Mouse (Mus musculus) heart, postnatal 0 days (tissue): ENCODE measurements around the gene Kcna7. TPM values are rescaled to one million over a fixed set of nuclear protein-coding genes. Genes with fewer than 3 reads are reported as not detected.

Experiments used
- ATAC-seq: fragments of 200-750 bp; cut with Nextera tagmentation; 2 replicates; pipeline ENCODE4 v1.8.0; 2017; ENCODE audit warnings: low read depth, moderate number of reproducible peaks, moderate library complexity; ENCODE audit not compliant: insufficient read depth
- DNase-seq: peaks from one replicate; pipeline ENCODE4 v3.0.0-alpha.2; 2016; ENCODE audit warnings: low spot score
- H3K27ac ChIP-seq: fragments of 300-500 bp; sonication (generic); 2 replicates; pipeline ENCODE4 v1.5.1; 2014; ENCODE audit warnings: low read depth, mild to moderate bottlenecking
- H3K27me3 ChIP-seq: fragments of 300-500 bp; sonication (generic); 2 replicates; pipeline ENCODE4 v1.6.1; 2014; ENCODE audit warnings: low read length, mixed read lengths; ENCODE audit not compliant: control insufficient read depth, insufficient read depth
- H3K36me3 ChIP-seq: fragments of 300-500 bp; sonication (generic); replicated peaks from 2 replicates; pipeline ENCODE4 v1.6.1; 2014; ENCODE audit warnings: low read length, mixed read lengths; ENCODE audit not compliant: control insufficient read depth, insufficient read depth
- H3K4me1 ChIP-seq: fragments of 300-500 bp; sonication (generic); 2 replicates; pipeline ENCODE4 v1.6.1; 2014; ENCODE audit warnings: antibody characterized with exemption; ENCODE audit not compliant: control insufficient read depth, insufficient read depth
- H3K4me2 ChIP-seq: fragments of 300-500 bp; sonication (generic); 2 replicates; pipeline ENCODE4 v1.6.1; 2014; ENCODE audit warnings: low read depth, mild to moderate bottlenecking, low read length, moderate library complexity
- H3K4me3 ChIP-seq: fragments of 300-500 bp; sonication (generic); 2 replicates; pipeline ENCODE4 v1.5.1; 2014; ENCODE audit warnings: low read depth, low read length
- H3K9ac ChIP-seq: fragments of 300-500 bp; sonication (generic); replicated peaks from 2 replicates; pipeline ENCODE4 v1.6.1; 2014; ENCODE audit warnings: low read depth, low read length, mixed read lengths
- H3K9me3 ChIP-seq: fragments of 300-500 bp; sonication (generic); replicated peaks from 2 replicates; pipeline ENCODE4 v1.6.1; 2016; ENCODE audit warnings: low read length; ENCODE audit not compliant: control insufficient read depth
- CTCF ChIP-seq: IDR thresholded peaks from 2 replicates; pipeline ENCODE4 v1.5.1; 2016; ENCODE audit warnings: antibody characterized with exemption, control low read depth, low read depth
- EP300 ChIP-seq: IDR thresholded peaks from 2 replicates; pipeline ENCODE4 v1.6.1; 2016; ENCODE audit warnings: antibody characterized with exemption, low read depth
- WGBS: fragments of 180-500 bp; shearing (Covaris S2); extraction: QIAGEN DNeasy Blood & Tissue Kit; methylation state at CpG from one replicate; pipeline ENCODE4 v1.1.7; 2014; 5-methylcytosine and 5-hydroxymethylcytosine counted together
- polyA plus RNA-seq: library from polyadenylated mRNA; unstranded; fragments of >200 nt; fragmentation: Nextera tagmentation; extraction: Ambion mirVana; gene quantifications from 2 replicates; pipeline ENCODE4 v1.2.1, GENCODE M21; 2015
- total RNA-seq: library from RNA; depleted of rRNA; stranded (reverse); fragments of >200 nt; gene quantifications from 2 replicates; pipeline ENCODE4 v1.2.3, GENCODE M21; 2014; ENCODE audit warnings: low replicate concordance

Kcna7 gene
- total and polyA plus RNA-seq, 2 experiments from 2014 or later: 0.42 to 1.4 TPM

GRCm38 (mm10) chr7:45413113-45413863, 7.8 kb downstream of the Kcna7 start, which contains the start of gene Ntf5:
Gene Ntf5 (plus strand): TSS chr7:45413695.
- H3K4me3 ChIP-seq: peak within 1 kb of the TSS; percentile 56
- peak; percentile 30 for ATAC-seq
- no peak within 1 kb of the TSS; the same call in 1 of the 2 replicates for H3K9ac ChIP-seq
- peaks cover 91% of the 10 kb centered on the region for H3K27me3 ChIP-seq
- H3K36me3 ChIP-seq: no peaks in the 10 kb centered on the region
- WGBS: 2% methylated on average over 44 of the region's 45 CpGs
- peaks cover 12% of the 10 kb centered on the region; the same call in 1 of the 2 replicates for H3K4me1 ChIP-seq
- DNase-seq: no peak
- H3K27ac ChIP-seq: no peak within 1 kb of the TSS
- peak within 1 kb of the TSS; percentile 92 for H3K4me2 ChIP-seq
- H3K9me3 ChIP-seq: no peaks in the 10 kb centered on the region
- TF ChIP-seq CTCF (no peak), EP300 (no peak)

GRCm38 (mm10) chr7:45413864-45414739, 8.6 kb downstream of the Kcna7 start:
- H3K4me3 ChIP-seq: peak overlapping the region; percentile 56
- TF ChIP-seq CTCF (no peak), EP300 (no peak)
- no peak overlapping the region; the same call in 1 of the 2 replicates for H3K9ac ChIP-seq
- H3K27me3 ChIP-seq: peaks cover 91% of the 10 kb centered on the region
- ATAC-seq (no peak), DNase-seq (no peak)
- H3K27ac ChIP-seq: no peak overlapping the region
- WGBS: 2% methylated on average over 25 of the region's 27 CpGs
- H3K9me3 ChIP-seq: no peaks in the 10 kb centered on the region
- H3K4me1 ChIP-seq: peaks cover 12% of the 10 kb centered on the region; the same call in 1 of the 2 replicates
- no peaks in the 10 kb centered on the region for H3K36me3 ChIP-seq
- peak overlapping the region; percentile 92 for H3K4me2 ChIP-seq

GRCm38 (mm10) chr7:45414740-45415224, 9.3 kb downstream of the Kcna7 start:
- H3K4me3 ChIP-seq: no peak overlapping the region
- no peak overlapping the region for H3K4me2 ChIP-seq

GRCm38 (mm10) chr7:45415636-45416035, 10.2 kb downstream of the Kcna7 start:
- WGBS: 16% methylated on average over 37 of the region's 37 CpGs

More at GRCm38 (mm10) chr7:45414740-45415224, 9.3 kb downstream of the Kcna7 start:
- WGBS: 38% methylated on average over 12 of the region's 12 CpGs
- H3K9me3 ChIP-seq: no peaks in the 10 kb centered on the region
- peaks cover 12% of the 10 kb centered on the region; the same call in 1 of the 2 replicates for H3K4me1 ChIP-seq
- DNase-seq: no peak
- peaks cover 91% of the 10 kb centered on the region for H3K27me3 ChIP-seq
- H3K9ac ChIP-seq: no peak overlapping the region
- no peaks in the 10 kb centered on the region for H3K36me3 ChIP-seq
- ATAC-seq: no peak
- no peak for TF ChIP-seq CTCF
- TF ChIP-seq EP300: no peak
- no peak overlapping the region for H3K27ac ChIP-seq

GRCm38 (mm10) chr7:45417962-45418492, 12.6 kb downstream of the Kcna7 start:
- no peak overlapping the region for H3K9ac ChIP-seq
- no peak overlapping the region for H3K4me3 ChIP-seq
- 14% methylated on average over 13 of the region's 13 CpGs for WGBS
- ATAC-seq: no peak
- H3K27me3 ChIP-seq: peaks cover 75% of the 10 kb centered on the region
- DNase-seq: no peak
- H3K4me1 ChIP-seq: peaks cover 9% of the 10 kb centered on the region; the same call in 1 of the 2 replicates
- no peaks in the 10 kb centered on the region for H3K9me3 ChIP-seq
- no peak overlapping the region for H3K4me2 ChIP-seq
- no peak overlapping the region for H3K27ac ChIP-seq
- H3K36me3 ChIP-seq: peaks cover 25% of the 10 kb centered on the region
- no peak for TF ChIP-seq CTCF
- TF ChIP-seq EP300: no peak

More at GRCm38 (mm10) chr7:45415636-45416035, 10.2 kb downstream of the Kcna7 start:
- Histone ChIP-seq H3K4me1 (peaks cover 12% of the 10 kb centered on the region; the same call in 1 of the 2 replicates), H3K4me3 (no peak overlapping the region), H3K27ac (no peak overlapping the region), H3K9ac (no peak overlapping the region), H3K27me3 (peaks cover 94% of the 10 kb centered on the region), H3K4me2 (no peak overlapping the region), H3K9me3 (no peaks in the 10 kb centered on the region), H3K36me3 (0 out of 2 replicates have a peak, but pooled peaks cover 1% of the 10 kb centered on the region)
- DNase-seq (no peak), ATAC-seq (no peak)
- TF ChIP-seq CTCF (no peak), EP300 (no peak)
